Mouse (Mus musculus): ENCODE data around the gene 4933430I17Rik.
"Not testable (repeated sequence)": the region's sequence is repeated elsewhere in the genome, so short reads cannot be mapped to it uniquely, and the experiment has no call there.

Gene 4933430I17Rik

DNA sequence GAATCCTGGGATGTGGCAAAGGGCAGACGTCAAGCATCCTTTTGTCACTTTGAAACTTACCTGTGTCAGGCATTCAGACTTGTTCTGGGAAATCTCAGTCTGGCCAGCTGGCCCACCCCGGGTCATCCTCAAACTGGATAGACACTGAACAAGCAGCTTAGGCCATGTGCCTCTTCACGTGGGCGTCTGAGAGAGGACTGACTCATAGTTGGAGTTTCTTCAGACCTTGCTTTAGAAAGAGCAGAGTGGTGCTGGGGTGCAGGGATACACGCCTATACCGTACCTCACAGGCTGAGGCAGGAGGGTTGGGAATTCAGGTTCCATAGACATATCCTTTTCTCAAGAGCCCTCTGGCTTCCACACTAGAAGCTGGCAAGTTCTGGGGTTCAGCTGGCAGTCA, 18.6 kb downstream of the 4933430I17Rik start:
- no peak for DNase-seq (ENCODE audit: low spot score in 2 of 2)

DNA sequence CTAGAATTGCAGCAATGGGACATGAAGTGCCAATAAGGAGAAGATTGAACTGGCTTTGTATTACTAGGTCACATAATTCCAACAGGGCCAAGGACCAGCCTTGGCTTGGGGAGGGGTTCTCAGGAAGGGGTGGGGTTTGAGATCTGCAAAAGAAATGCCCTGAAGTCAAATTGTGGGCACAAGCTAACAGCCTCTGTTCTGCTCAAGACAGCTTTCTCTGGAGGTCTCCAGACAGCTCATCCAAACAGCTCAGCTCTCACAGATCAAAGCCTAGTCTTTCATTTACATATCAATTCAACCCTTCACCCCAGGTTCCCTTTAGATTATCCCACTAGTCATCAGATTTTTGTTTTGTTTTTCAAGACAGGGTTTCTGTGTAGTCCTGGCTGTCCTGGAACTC, 19.6 kb downstream of the 4933430I17Rik start:
- DNase-seq (ENCODE audit: low spot score in 2 of 2), result no peak

DNA sequence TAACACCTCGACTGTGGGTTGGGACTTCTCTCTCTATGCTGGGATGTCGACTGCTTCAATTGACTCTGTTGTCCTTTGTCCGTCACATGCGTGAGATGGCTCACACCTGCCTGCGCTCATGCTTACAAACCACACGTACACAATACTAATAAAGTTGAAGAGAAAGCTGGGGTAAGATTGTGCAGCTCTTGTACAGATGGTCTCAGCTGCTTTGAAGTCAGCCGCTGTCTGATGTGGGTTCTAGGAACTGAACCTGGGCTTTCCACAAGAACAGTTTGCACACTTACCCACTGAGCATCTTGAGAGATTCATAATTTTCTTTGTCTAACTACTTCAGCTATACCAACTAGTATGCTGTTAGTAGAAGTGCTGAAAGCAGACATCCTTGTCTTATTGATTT, 26.8 kb downstream of the 4933430I17Rik start:
- no peak for DNase-seq (ENCODE audit: low spot score in 2 of 2)

DNA sequence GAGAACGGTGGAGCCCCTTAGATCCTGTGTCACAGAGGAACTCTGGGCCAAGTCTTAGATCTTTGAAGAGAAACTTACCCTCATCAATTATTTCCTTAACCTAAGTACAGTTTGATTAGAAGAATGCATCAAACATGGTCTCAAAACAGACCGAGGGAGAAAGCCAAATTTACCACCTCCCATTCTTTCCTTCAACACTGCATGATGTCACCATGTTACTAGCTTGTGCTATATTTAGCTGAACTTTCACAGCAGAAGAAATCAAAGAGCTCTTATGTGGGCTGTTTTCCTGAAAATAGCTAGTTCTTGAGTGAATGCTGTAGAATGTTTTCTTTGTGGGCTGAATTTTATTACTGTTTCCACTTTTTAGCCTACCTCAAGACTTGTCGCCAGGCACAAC, 32.3 kb downstream of the 4933430I17Rik start:
- DNase-seq (ENCODE audit: low spot score in 2 of 2), result no peak

DNA sequence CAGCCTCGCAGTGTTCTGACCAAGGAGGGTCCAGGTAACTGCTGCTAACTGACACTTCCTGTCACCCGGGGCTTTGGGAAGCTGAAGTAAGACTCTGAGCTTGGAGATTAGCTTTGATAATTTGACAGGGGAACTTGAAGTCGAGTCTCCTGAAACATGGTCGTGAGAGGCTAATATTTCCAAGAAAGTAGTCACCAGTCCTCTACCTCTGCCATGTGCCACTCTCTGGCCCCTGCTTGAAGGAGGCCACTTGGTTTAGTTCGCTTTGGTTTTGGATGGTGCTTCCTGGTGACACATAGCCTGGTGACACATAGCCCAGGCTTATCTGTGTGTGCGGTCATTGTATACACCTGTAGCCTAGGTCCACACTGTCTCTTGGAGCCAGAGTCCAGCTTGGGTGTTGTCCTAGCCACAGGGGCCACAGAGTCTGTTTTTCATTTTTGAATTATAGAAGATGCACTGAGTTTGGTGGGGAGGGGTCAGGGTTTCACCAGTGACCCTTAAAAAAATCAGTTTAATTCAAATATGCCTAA, 34.7 kb downstream of the 4933430I17Rik start, which contains the start of gene Rgs3:
TSS of gene Rgs3 (plus strand) at position 51 of the 533 bp plus-strand sequence.
- no peak for DNase-seq (ENCODE audit: low spot score in 2 of 2)

DNA sequence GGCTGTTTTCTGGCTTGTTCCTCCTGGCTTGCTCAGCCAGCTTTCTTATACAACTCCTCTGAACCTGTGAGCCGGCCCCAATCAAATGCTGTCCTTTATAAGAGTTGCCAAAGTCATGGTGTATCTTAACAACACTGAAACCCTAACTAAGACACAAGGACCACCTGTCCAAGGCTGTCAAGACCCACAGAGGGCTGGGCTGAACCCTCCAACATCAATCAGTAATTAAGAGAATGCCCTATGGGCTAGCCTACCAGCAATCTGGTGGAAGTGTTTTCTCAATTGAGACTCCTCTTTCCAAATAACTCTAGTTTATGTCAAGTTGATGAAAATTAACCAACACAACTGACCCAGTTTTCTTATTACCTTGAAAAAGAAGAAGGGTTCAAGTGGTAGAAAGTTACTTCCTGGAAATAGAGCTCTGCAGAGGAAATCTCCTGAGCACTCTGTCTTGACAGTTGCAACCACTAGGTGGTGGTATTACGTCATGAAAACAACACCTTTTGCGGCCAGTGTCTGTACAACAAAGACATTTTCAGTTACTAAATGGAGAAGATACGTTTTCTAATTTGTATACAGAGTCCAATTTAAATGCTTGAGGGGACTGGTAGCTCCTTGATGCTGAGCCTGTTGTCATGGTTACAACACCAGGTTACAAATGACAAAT, 35.9 kb downstream of the 4933430I17Rik start:
- peak; percentile 75 to 81 for DNase-seq (ENCODE audit: low spot score in 2 of 2)

DNA sequence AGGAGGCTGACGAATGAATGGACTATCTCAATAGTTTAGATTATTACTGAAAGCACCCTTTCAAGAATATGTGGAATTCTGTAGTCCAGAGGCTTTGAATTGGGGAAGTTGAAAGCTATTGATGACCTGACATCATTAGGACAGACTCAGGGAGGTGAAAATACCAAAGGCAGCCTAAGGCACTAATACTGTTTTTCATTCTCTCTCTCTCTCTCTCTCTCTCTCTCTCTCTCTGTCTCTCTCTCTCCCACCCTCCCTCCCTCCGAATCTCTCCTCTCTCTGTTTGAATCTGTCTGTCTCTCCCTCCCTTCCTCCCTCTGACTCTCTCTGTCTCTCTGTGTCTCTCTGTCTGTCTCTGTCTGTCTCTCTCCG, 36.4 kb downstream of the 4933430I17Rik start:
- DNase-seq (ENCODE audit: low spot score in 2 of 2), result no peak

DNA sequence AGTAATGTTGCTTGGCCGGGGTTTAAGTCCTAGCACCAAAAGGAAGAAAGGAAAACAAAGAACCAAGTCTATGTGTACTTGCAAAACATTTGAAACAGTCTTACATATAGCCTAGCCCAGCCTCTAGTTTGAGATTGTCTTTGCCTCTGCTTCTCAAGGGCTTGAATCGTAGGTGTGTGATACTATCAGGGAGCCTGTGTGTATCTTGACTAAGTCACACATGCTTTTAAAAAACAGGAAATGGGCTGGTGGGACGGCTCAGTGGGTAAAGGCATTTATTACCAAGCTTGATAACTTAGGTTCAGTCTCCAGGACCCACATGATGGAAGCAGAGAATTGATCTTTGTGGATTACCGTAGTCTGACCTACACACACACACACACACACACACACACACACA, 36.8 kb downstream of the 4933430I17Rik start:
- DNase-seq (ENCODE audit: low spot score in 2 of 2), result no peak

DNA sequence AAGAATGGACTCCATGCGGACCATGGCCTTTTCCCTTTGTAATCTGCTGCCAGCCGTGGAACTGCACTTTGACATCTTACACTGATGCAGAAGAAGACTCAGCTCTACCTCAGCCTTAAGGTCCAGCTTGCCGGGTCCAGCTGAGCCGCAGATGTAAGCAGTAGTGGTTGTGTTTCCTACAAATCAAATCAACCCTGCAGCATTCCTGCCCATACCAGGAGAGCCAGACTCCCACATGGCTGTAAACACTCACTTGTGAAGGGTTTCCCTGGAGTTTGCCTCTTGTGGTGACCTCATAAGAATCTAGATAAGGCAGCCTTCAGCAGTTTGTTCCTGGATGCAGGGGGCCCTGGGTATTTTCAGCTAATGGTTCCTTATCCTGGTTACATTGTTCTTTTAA, 41.4 kb downstream of the 4933430I17Rik start:
- DNase-seq (ENCODE audit: low spot score in 2 of 2), result no peak

DNA sequence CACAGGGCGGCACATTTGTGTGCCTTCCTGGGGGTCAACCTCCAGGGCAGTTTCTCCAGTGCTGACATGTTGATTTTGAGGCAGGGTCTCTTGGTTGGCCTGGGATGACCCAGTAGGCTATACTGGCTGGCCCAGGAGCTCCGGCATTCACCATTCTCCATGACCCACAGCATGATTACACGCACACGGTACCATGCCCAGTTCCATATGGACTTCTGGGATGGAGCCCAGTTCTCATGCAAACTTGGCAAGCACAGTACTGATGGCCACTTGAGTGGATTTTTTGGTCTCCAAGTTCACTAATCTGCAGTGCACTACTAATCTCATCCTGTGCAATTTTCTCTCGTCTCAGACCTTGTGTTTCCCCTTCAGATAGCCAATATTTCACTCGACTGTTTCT, 42.5 kb downstream of the 4933430I17Rik start:
- no peak for DNase-seq (ENCODE audit: low spot score in 2 of 2)

DNA sequence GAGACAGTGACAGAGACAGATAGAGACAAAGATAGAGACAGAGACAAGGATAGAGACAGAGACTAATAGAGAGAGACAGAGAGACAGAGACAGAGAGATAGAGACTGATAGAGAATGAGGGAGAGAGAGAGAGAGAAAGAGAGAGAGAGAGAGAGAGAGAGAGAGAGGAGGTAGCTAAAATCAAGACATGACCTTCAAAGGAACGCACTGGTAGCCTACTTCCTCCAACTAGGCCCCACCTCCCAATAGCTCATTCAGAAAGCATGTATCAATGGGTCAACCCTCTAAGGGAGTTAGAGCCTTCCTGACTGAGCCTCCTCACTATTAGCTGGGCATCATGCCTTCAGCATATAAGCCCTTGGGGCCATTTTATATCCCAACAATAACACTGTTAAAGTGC, 43.2 kb downstream of the 4933430I17Rik start:
- DNase-seq (ENCODE audit: low spot score in 2 of 2), result no peak

DNA sequence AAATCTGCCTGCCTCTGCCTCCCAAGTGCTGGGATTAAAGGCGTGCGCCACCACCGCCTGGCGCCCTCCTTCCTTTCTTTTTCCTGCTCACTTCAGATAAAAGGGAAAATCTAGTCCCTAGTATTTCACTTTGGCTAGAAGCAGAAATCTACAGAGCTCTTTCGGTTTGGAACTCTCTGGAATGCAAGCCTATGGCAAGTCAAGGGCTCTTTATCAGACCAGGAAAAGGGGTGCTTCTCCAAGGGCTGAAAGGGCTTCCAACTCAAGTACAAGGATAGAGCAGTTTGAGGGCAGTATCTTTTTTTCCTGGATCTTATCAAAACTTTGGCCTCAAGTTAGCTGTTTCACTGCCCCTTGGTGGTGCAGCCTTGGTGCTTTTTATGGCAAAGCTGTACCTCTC, 44.4 kb downstream of the 4933430I17Rik start:
- DNase-seq (ENCODE audit: low spot score in 2 of 2), result no peak

DNA sequence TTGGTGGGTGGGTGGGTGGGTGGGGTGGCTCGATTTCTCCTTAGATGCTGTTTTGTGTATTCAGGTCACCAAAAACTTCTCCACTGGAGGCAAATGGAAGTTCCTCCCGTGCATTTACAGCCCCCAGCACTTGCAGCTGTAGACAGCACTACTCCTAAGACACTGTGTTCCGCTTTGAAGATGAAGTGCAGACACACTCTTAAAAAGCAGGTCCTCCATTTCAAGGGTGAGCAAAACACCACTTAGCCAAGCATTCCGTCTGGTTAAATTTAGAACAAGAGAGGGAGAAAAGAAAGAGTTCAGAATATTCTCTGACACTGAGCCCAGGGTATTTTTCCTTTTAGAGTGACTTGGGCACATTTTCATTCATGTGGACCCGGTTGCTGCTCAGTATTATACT, 44.9 kb downstream of the 4933430I17Rik start:
- DNase-seq (ENCODE audit: low spot score in 2 of 2), result no peak

DNA sequence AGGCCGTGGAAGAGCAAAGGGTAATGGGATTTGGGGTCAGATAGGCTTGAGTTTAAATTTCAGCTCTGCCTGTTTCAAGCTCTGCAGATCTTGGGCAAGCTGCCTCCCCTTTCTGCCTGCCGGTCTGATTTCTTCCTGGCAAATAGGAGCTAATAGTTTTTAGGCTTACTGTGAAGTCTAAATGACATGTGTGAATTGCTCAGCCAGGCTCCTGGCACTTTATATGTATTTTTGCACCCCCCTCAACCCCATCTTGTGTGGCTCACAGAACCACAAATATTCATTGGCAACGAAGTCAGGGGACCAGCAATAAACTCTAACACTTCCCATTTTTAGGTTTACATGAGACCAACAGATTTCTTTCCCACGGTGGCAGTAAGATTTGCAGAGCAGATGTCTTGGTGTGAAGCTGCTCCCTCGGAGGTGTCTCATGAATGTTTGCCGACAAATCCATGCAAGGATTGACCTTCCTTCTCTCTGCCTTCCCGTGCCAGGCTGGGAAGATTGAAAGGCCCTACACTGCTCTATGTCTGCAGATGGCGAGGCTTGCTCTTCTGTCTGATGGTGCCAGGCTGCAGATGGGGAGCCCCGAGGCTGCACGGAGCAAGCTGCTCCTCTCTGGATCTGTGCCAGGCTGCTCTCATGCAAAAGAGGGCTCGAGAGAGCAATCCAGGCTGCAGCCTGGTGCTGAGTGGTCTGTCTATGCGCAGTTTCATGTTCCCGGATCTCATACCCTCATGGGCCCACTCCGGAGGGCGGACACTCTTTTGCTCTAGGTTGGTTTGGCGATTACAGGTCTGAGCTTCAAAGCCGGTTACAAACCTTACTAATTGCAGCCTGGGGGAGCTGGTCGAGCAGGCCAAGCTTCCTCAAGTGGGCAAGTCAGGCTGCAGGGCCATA, 57.4 kb downstream of the 4933430I17Rik start:
- no peak for DNase-seq (ENCODE audit: low spot score in 2 of 2)

DNA sequence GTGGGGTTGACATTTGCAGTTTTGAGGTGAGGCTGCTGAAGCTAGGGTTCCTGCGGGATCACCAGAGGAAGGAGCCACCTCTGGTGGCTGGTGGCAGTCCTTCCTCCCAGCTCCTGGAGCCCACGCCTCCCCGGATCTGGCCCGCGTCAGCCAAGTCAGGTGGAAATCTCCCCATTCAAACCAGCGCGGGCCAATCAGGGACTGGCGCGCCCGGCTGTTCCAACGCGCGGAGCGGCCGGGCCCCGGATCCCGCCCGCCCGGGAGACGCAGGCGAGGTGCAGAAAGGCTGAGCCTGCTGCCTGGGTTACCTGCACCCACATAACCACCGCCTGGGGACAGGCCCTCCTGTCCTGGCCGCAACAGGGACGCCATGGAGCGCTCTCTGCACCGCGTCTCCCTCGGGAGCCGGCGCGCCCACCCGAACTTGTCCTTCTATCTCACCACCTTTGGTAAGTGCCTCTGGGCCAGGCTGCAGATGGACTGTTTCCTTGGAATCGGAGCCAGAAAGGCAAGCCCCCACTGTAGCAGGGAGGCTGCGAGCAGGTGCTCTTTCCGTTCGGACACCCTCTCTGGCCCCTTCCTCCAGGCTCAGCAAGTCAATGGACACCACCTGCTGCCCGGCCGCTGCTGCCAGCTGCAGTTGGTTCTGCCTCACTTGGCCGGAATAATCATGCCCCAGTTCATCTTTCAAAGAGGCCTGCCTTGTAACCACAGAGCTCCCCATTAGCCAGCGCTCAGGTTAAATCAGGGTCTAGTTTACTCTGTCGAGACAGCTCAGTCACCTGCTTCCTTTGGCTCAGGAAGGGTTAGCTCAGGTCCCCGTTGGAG, 58.3 kb downstream of the 4933430I17Rik start:
- peak; percentile 32 to 70 for DNase-seq (ENCODE audit: low spot score in 2 of 2)

DNA sequence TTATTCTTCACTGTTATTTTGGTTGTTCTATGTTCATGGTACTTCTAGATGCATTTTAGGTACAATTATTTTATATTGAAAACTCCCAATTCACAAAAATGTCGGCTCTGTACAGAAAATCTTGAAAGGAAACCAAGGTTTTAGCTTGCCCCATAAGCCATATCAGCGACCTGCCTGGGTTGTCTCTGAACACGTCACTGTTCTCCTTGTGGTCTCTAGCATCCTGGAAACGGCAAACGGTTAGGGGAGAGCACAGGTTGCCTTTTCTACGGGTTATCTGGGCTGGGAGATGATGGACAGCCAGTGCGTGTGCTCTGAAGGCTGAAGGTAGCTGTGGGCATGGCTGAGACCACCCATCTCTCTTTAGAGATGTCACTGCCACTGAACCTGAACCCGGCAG, 61.9 kb downstream of the 4933430I17Rik start:
- no peak for DNase-seq (ENCODE audit: low spot score in 2 of 2)

DNA sequence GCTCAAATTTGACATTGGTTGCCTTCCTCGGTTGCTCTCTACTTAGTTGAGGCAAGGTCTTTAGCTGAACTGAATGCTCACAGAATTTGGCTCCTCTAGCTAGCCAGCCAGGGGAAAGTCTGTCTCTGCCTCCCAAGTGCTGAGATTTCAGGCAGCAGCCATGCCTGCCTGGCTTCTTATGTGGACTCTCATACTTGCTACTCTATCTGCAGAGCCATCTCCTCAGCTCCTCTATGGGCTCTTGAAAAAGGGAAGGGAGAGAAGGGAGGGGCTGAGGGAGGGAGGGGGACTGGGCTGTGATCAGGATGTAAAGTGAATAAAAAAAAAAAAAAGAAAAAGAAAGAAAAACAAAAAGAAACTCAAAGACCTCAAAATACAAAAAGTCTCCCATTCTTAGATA, 65.7 kb downstream of the 4933430I17Rik start:
- DNase-seq (ENCODE audit: low spot score in 2 of 2), result no peak

DNA sequence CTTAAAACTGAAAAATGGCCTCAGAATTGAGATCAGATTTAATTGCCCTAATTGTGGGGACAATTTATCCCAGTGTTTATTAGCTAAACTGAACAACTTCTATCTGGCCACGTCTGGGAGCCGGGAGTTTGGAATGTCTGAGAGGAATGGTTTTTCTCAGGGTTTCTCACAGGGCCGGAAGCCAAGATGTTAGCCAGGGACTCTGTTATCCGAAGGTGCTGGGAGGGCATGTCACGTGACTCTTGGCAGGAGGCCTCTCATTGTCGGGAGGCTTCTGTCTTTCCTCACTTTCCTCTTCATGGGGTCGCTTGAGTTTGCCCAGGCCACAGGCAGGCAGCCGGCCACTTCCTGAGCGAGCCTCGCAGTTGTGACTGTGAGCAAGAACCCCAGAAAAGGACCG, 66.2 kb downstream of the 4933430I17Rik start:
- no peak for DNase-seq (ENCODE audit: low spot score in 2 of 2)

DNA sequence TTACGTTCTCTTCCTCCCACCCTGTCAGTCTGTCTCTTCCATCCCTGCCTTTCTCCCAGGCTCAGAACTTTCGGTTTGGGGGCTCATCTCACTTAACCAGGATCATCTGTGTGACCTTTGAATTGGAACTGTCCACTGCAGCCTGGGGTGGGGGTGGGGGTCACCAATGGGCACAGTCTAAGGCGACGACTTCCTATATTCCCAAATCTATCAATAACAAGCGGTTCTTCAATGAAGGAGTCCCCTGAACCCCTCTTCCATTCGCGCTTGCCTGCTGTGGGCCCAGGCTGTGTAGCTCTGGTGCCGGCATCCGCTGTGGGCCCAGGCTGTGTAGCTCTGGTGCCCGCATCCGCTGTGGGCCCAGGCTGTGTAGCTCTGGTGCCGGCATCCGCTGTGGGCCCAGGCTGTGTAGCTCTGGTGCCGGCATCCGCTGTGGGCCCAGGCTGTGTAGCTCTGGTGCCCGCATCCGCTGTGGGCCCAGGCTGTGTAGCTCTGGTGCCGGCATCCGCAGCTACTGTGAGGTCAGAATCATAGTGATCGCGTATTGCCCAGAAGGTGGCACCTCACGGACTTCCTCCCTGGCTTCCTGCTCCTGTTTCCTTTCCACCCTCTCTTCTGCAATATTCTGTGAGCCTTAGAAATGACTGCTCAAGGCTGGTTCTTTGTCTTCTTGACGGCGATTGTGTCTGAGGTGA, 68.5 kb downstream of the 4933430I17Rik start:
- DNase-seq (ENCODE audit: low spot score in 2 of 2), result not testable (repeated sequence)

DNA sequence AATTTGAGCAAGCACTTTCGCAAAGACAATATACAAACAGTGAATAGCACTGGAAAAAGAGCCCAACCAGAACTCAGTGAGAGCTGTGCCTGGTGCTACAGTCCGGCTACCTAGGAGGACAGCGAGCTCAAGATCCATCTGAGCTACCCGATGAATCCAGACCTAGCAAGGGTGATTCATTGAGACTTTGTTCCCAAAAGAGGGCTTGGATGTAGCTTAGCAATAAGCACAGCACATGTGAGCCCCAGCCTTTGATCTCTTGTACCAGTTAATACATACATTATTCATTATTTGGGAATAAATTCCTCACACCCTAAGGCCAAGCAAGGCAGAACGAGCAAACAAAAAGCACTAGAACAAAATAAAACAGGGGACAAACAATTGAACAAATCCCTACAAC, 69.3 kb downstream of the 4933430I17Rik start:
- DNase-seq (ENCODE audit: low spot score in 2 of 2), result no peak

DNA sequence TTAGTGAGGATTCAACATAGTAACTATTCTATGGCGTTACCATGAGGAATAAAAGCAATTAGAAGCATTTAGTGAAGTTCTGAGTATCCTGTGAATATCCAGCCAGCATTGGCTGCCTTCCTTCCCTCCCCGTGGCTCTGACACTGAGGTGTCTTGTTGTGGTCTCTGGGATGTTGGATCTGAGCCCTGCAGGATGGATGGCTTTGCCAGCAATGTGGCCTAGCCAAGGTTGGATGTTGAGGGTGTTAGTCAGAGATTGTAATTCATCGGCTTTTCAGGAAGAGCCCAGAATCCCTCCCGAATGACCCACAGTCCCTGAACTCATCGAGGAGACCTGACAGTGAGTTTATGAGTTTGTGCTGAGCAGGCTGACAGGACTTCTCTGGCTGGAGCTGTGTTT, 70.9 kb downstream of the 4933430I17Rik start:
- DNase-seq (ENCODE audit: low spot score in 2 of 2), result no peak

Measured in spleen, postnatal 4 days (tissue).